Mouse (Mus musculus) midbrain, embryonic 14.5 days (tissue): Measurements from ENCODE around the gene Itsn1. TPM values are rescaled to one million over a fixed set of nuclear protein-coding genes. Genes with fewer than 3 reads are reported as not detected.
A peak's percentile ranks its signal among the peaks of the same experiment; 100 is the strongest.

Experiments
- ATAC-seq: fragments of 200-750 bp; cut with Nextera tagmentation; 2 replicates; pipeline ENCODE4 v1.8.0; 2017; ENCODE audit warnings: moderate number of reproducible peaks, moderate library complexity; ENCODE audit not compliant: low FRiP score, low TSS enrichment
- DNase-seq: peaks from one replicate; pipeline ENCODE4 v3.0.0-alpha.2; 2015
- H3K27ac ChIP-seq: fragments of 300-500 bp; sonication (generic); replicated peaks from 2 replicates; pipeline ENCODE4 v1.5.1; 2014; ENCODE audit warnings: mild to moderate bottlenecking, low read depth, low read length, moderate library complexity
- H3K27me3 ChIP-seq: fragments of 300-500 bp; sonication (generic); 2 replicates; pipeline ENCODE4 v1.6.1; 2014; ENCODE audit warnings: low read length, control low read depth, mixed read lengths; ENCODE audit not compliant: control insufficient read depth, insufficient read depth
- H3K36me3 ChIP-seq: fragments of 300-500 bp; sonication (generic); 2 replicates; pipeline ENCODE4 v1.6.1; 2014; ENCODE audit warnings: low read length, control low read depth; ENCODE audit not compliant: control insufficient read depth, insufficient read depth
- H3K4me1 ChIP-seq: fragments of 300-500 bp; sonication (generic); 2 replicates; pipeline ENCODE4 v1.6.1; 2014; ENCODE audit warnings: mild to moderate bottlenecking, antibody characterized with exemption, low read length, control low read depth; ENCODE audit not compliant: control insufficient read depth, insufficient read depth
- H3K4me2 ChIP-seq: fragments of 300-500 bp; sonication (generic); 2 replicates; pipeline ENCODE4 v1.6.1; 2014; ENCODE audit warnings: mild to moderate bottlenecking, low read length, moderate library complexity
- H3K4me3 ChIP-seq: fragments of 300-500 bp; sonication (generic); replicated peaks from 2 replicates; pipeline ENCODE4 v1.5.1; 2014; ENCODE audit warnings: low read depth, low read length
- H3K9ac ChIP-seq: fragments of 300-500 bp; sonication (generic); replicated peaks from 2 replicates; pipeline ENCODE4 v1.6.1; 2014; ENCODE audit warnings: mild to moderate bottlenecking, low read length, moderate library complexity
- H3K9me3 ChIP-seq: fragments of 300-500 bp; sonication (generic); 2 replicates; pipeline ENCODE4 v1.6.1; 2016; ENCODE audit warnings: low read length, control low read depth, mixed read lengths; ENCODE audit not compliant: control insufficient read depth
- WGBS: fragments of 180-500 bp; shearing (Covaris S2); extraction: QIAGEN DNeasy Blood & Tissue Kit; methylation state at CpG from one replicate; pipeline ENCODE4 v1.1.7; 2014; 5-methylcytosine and 5-hydroxymethylcytosine counted together
- polyA plus RNA-seq: library from polyadenylated mRNA; unstranded; fragments of >200 nt; fragmentation: Nextera tagmentation; extraction: Ambion mirVana; gene quantifications from 2 replicates; pipeline ENCODE4 v1.2.1, GENCODE M21; 2014

Gene Itsn1
- polyA plus RNA-seq, 1 experiment from 2014 or later = 67.5 TPM

GRCm38 (mm10) chr16:91927911-91928630 lies 199.0 kb downstream of the Itsn1 start:
- peaks cover 5% of the 10 kb centered on the region; the same call in 1 of the 2 replicates for H3K4me1 ChIP-seq
- ATAC-seq (no peak), DNase-seq (no peak)
- peaks cover 69% of the 10 kb centered on the region for H3K36me3 ChIP-seq
- no peak overlapping the region for H3K27ac ChIP-seq
- no peak overlapping the region for H3K4me3 ChIP-seq
- 88% methylated on average over 16 of the region's 16 CpGs for WGBS
- no peak overlapping the region for H3K9ac ChIP-seq
- H3K4me2 ChIP-seq = no peak overlapping the region
- no peaks in the 10 kb centered on the region for H3K27me3 ChIP-seq
- H3K9me3 ChIP-seq = no peaks in the 10 kb centered on the region

GRCm38 (mm10) chr16:91931078-91932013 lies 202.3 kb downstream of the Itsn1 start:
- Histone ChIP-seq H3K9me3 (no peaks in the 10 kb centered on the region), H3K36me3 (peaks cover 36% of the 10 kb centered on the region), H3K27me3 (no peaks in the 10 kb centered on the region), H3K4me3 (peak overlapping the region; percentile 97), H3K4me1 (peaks cover 5% of the 10 kb centered on the region; the same call in 1 of the 2 replicates), H3K4me2 (peak overlapping the region; percentile 76), H3K9ac (peak overlapping the region; percentile 92), H3K27ac (peak overlapping the region; percentile 87)
- peak; percentile 98 for DNase-seq
- WGBS = under 1% methylated on average over 53 of the region's 53 CpGs
- peak; percentile 94 for ATAC-seq

GRCm38 (mm10) chr16:91932082-91932690 lies 203.1 kb downstream of the Itsn1 start:
- Histone ChIP-seq H3K4me3 (peak overlapping the region; percentile 97), H3K9me3 (no peaks in the 10 kb centered on the region), H3K4me1 (peaks cover 5% of the 10 kb centered on the region; the same call in 1 of the 2 replicates), H3K4me2 (peak overlapping the region; percentile 76), H3K27ac (no peak overlapping the region), H3K9ac (no peak overlapping the region; the same call in 1 of the 2 replicates), H3K27me3 (no peaks in the 10 kb centered on the region), H3K36me3 (peaks cover 27% of the 10 kb centered on the region)
- DNase-seq (no peak), ATAC-seq (no peak)
- WGBS = 53% methylated on average over 8 of the region's 8 CpGs

GRCm38 (mm10) chr16:91932843-91933518 lies 203.9 kb downstream of the Itsn1 start:
- H3K27me3 ChIP-seq = no peaks in the 10 kb centered on the region
- no peak overlapping the region for H3K4me3 ChIP-seq
- H3K4me2 ChIP-seq = no peak overlapping the region
- H3K27ac ChIP-seq = no peak overlapping the region
- ATAC-seq = no peak
- no peaks in the 10 kb centered on the region for H3K9me3 ChIP-seq
- WGBS = 57% methylated on average over 10 of the region's 10 CpGs
- DNase-seq = no peak
- H3K4me1 ChIP-seq = peaks cover 5% of the 10 kb centered on the region; the same call in 1 of the 2 replicates
- peaks cover 19% of the 10 kb centered on the region for H3K36me3 ChIP-seq
- H3K9ac ChIP-seq = no peak overlapping the region

GRCm38 (mm10) chr16:91935108-91935507 lies 206.0 kb downstream of the Itsn1 start:
- H3K9ac ChIP-seq = no peak overlapping the region
- H3K27ac ChIP-seq = no peak overlapping the region
- DNase-seq = peak; percentile 47
- H3K4me1 ChIP-seq = peaks cover 5% of the 10 kb centered on the region; the same call in 1 of the 2 replicates
- no peaks in the 10 kb centered on the region for H3K36me3 ChIP-seq
- H3K27me3 ChIP-seq = no peaks in the 10 kb centered on the region
- 39% methylated on average over 8 of the region's 8 CpGs for WGBS
- ATAC-seq = no peak
- no peak overlapping the region for H3K4me2 ChIP-seq
- no peaks in the 10 kb centered on the region for H3K9me3 ChIP-seq
- H3K4me3 ChIP-seq = no peak overlapping the region

DNA sequence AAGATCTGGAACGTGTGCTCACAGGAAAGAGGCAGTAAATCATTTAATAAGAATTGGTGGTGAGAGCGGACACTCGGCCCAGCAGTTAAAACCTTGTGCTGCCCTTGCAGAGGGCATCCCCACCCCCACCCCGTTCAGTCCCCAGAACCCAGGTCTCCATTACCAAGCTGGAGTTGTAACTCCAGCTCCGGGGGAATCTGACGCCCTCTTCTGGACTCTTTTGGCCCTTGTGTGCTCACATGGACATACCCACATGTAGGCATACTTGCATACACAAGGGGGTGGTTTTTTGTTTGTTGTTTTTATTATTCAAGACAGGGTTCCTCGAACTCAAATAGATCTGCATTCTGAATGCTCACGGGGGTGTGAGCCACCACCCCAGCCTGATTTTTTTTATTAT lies 206.6 kb downstream of the Itsn1 start:
- H3K36me3 ChIP-seq = no peaks in the 10 kb centered on the region
- no peak overlapping the region for H3K4me3 ChIP-seq
- 65% methylated on average over 8 of the region's 8 CpGs for WGBS
- H3K27me3 ChIP-seq = no peaks in the 10 kb centered on the region
- peaks cover under 1% of the 10 kb centered on the region; the same call in 1 of the 2 replicates for H3K4me1 ChIP-seq
- H3K4me2 ChIP-seq = no peak overlapping the region
- no peak overlapping the region for H3K9ac ChIP-seq
- no peaks in the 10 kb centered on the region for H3K9me3 ChIP-seq
- DNase-seq (no peak), ATAC-seq (no peak)
- H3K27ac ChIP-seq = no peak overlapping the region

DNA sequence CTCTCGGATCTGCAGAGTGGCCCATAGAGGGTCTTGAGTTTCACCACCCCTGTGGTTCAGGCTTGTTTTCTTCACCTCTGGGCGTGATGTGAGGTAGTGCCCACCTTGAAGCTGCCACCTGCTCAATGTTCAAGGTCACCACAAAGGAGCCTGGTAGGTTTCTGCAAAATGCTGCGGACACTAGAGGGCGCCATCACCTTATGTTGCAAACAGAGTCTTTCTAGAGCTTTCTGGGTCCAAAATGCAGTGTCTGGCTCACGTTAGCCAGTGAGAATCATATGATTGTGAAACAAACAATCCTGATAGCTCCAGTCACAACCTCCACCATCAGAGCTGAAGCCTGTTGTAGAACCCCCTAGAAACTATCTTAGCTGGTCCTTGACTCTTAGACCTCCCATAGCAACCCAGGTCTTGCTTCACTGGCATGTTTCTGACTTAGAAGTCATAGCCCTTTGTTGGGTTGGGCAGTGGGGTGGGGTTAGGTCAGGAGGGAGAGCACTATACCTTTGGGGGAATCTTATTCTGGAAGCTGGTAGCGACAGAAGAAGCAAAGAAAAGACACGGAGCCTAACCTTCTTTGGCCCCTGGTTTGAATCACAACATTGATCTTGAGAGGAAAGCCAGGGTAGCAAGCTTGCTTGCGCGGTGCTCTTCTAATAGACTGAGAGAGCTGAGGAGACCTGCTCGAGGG lies 207.4 kb downstream of the Itsn1 start:
- DNase-seq (peak; percentile 96), ATAC-seq (no peak; the same call in 1 of the 2 replicates)
- Histone ChIP-seq H3K27ac (no peak overlapping the region), H3K9ac (no peak overlapping the region), H3K27me3 (no peaks in the 10 kb centered on the region), H3K4me2 (no peak overlapping the region), H3K4me3 (no peak overlapping the region), H3K36me3 (no peaks in the 10 kb centered on the region), H3K4me1 (no peaks in the 10 kb centered on the region), H3K9me3 (no peaks in the 10 kb centered on the region)
- 48% methylated on average over 10 of the region's 10 CpGs for WGBS
